Comparison of ENCODE assay signal across 9 mouse cellular contexts in genomic region chr7:45090251-45090977, GRCm38 (mm10). TPM values are rescaled to one million over a fixed set of nuclear protein-coding genes. Genes with fewer than 3 reads are reported as not detected.
DNase-seq lines count a peak whose midpoint lies in the region; ATAC-seq lines count a peak whose summit lies in the region.
"Had no signal": no experiment of that assay in that cellular context is flagged by ENCODE, and none has a peak within 500 bp of the region (broad histone marks: within the 10 kb centered on the region; RNA-seq: fewer than 3 reads in every experiment).

No protein-coding gene starts in this region.

- no peak for ATAC-seq in heart, embryonic 12.5 days (ENCODE audit: insufficient number of reproducible peaks, low FRiP score)
- ATAC-seq in limb, embryonic 12.5 days (ENCODE audit: insufficient number of reproducible peaks, insufficient read depth, low FRiP score, low TSS enrichment, low read depth): no peak

- WGBS in heart, embryonic 12.5 days: 78% methylated on average over 13 of the region's 13 CpGs
- 81% methylated on average over 13 of the region's 13 CpGs for WGBS in limb, embryonic 12.5 days

- peak overlapping the region; percentile 83 for H3K4me2 ChIP-seq in heart, embryonic 12.5 days
- peak overlapping the region; percentile 85 for H3K4me2 ChIP-seq in limb, embryonic 12.5 days

- H3K4me3 ChIP-seq in heart, embryonic 12.5 days: peak overlapping the region; percentile 57
- peak overlapping the region; percentile 67 for H3K4me3 ChIP-seq in limb, embryonic 12.5 days (replicated peaks)

- H3K36me3 ChIP-seq in heart, embryonic 12.5 days: peaks cover 38% of the 10 kb centered on the region
- H3K36me3 ChIP-seq in limb, embryonic 12.5 days: peaks cover 35% of the 10 kb centered on the region

- no peak overlapping the region for H3K27ac ChIP-seq in heart, embryonic 12.5 days (ENCODE audit: poor library complexity, severe bottlenecking)
- H3K27ac ChIP-seq in limb, embryonic 12.5 days: no peak overlapping the region; the same call in 1 of the 2 replicates

- H3K27me3 ChIP-seq in heart, embryonic 12.5 days (replicated peaks): no peaks in the 10 kb centered on the region
- H3K27me3 ChIP-seq in limb, embryonic 12.5 days: no peaks in the 10 kb centered on the region

- H3K9me3 ChIP-seq in heart, embryonic 12.5 days (replicated peaks): no peaks in the 10 kb centered on the region
- no peaks in the 10 kb centered on the region for H3K9me3 ChIP-seq in limb, embryonic 12.5 days

- no peak for DNase-seq in heart, postnatal 36 days
- peak; percentile 18 to 43 for DNase-seq in thymus, postnatal 36 days
- DNase-seq in thymus, postnatal 10 days (ENCODE audit: low spot score in 2 of 2): no peak
- DNase-seq in urinary bladder, postnatal 4 days (ENCODE audit: low spot score in 2 of 2): no peak
- no peak for DNase-seq in frontal cortex, postnatal 14 days (ENCODE audit: low spot score in 2 of 2)
- DNase-seq in adrenal gland, adult 2 months: no peak
- DNase-seq: right cerebral cortex, adult 18-20 months had no signal

- peaks cover 24% of the 10 kb centered on the region for H3K4me1 ChIP-seq in heart, embryonic 12.5 days (replicated peaks)
- peaks cover 35% of the 10 kb centered on the region for H3K4me1 ChIP-seq in limb, embryonic 12.5 days (replicated peaks)

- peak overlapping the region; percentile 78; the same call in 1 of the 2 replicates for H3K9ac ChIP-seq in heart, embryonic 12.5 days
- H3K9ac ChIP-seq in limb, embryonic 12.5 days (replicated peaks): peak overlapping the region; percentile 82; the same call in 1 of the 2 replicates

- intact Hi-C loops in heart, postnatal 36 days (cut with DNase I): no loop called here

RNA-seq across cellular contexts. Expression of gene Rcn3, which starts 1.6 kb away (rescaled TPM):
- polyA plus RNA-seq in heart, embryonic 12.5 days (2016; fragmentation: Nextera tagmentation; extraction: Ambion mirVana): 290 and 291 TPM in 2 replicates
- total RNA-seq in heart, postnatal 36 days (2021): 10 to 100 TPM; 26.4 to 28.1 TPM
- 261 and 271 TPM in 2 replicates for polyA plus RNA-seq in limb, embryonic 12.5 days (2016; fragmentation: Nextera tagmentation; extraction: Ambion mirVana)
- 10 to 100 TPM; 26.5 to 50.3 TPM for total RNA-seq in adrenal gland, adult 2 months (2021)
- polyA plus RNA-seq in adrenal gland, adult 2 months (2012; rRNA removed): 93.3 and 104 TPM in 2 replicates

RNA-seq across cellular contexts. Expression of gene Fcgrt, which starts 13.2 kb away (rescaled TPM):
- 28.1 and 28.3 TPM in 2 replicates for polyA plus RNA-seq in heart, embryonic 12.5 days (2016; fragmentation: Nextera tagmentation; extraction: Ambion mirVana)
- total RNA-seq in heart, postnatal 36 days (2021): 10 to 100 TPM; 77.1 to 84.5 TPM
- polyA plus RNA-seq in limb, embryonic 12.5 days (2016; fragmentation: Nextera tagmentation; extraction: Ambion mirVana): 12.3 and 13.4 TPM in 2 replicates
- 100 to 1,000 TPM in 1 of 2 experiments, 10 to 100 TPM in 1; 84.8 to 154 TPM for total RNA-seq in adrenal gland, adult 2 months (2021)
- 186 and 187 TPM in 2 replicates for polyA plus RNA-seq in adrenal gland, adult 2 months (2012; rRNA removed)

RNA-seq across cellular contexts. Expression of gene Prrg2, which starts 27.9 kb away (rescaled TPM):
- 13.6 and 14.0 TPM in 2 replicates for polyA plus RNA-seq in heart, embryonic 12.5 days (2016; fragmentation: Nextera tagmentation; extraction: Ambion mirVana)
- total RNA-seq in heart, postnatal 36 days (2021): 1 to 10 TPM; 7.7 to 7.9 TPM
- polyA plus RNA-seq in limb, embryonic 12.5 days (2016; fragmentation: Nextera tagmentation; extraction: Ambion mirVana): 21.2 and 21.7 TPM in 2 replicates
- 10 to 100 TPM; 20.9 to 21.9 TPM for total RNA-seq in adrenal gland, adult 2 months (2021)
- 70.3 and 85.2 TPM in 2 replicates for polyA plus RNA-seq in adrenal gland, adult 2 months (2012; rRNA removed)

RNA-seq across cellular contexts. Expression of gene Nosip, which starts 28.2 kb away (rescaled TPM):
- 43.3 and 45.7 TPM in 2 replicates for polyA plus RNA-seq in heart, embryonic 12.5 days (2016; fragmentation: Nextera tagmentation; extraction: Ambion mirVana)
- total RNA-seq in heart, postnatal 36 days (2021): 10 to 100 TPM; 30.3 to 32.1 TPM
- polyA plus RNA-seq in limb, embryonic 12.5 days (2016; fragmentation: Nextera tagmentation; extraction: Ambion mirVana): 60.6 and 69.7 TPM in 2 replicates
- total RNA-seq in adrenal gland, adult 2 months (2021): 10 to 100 TPM; 40.2 to 58.1 TPM
- 89.9 and 97.9 TPM in 2 replicates for polyA plus RNA-seq in adrenal gland, adult 2 months (2012; rRNA removed)

RNA-seq across cellular contexts. Expression of gene Rps11, which starts 33.8 kb away (rescaled TPM):
- 1,003 and 1,022 TPM in 2 replicates for polyA plus RNA-seq in heart, embryonic 12.5 days (2016; fragmentation: Nextera tagmentation; extraction: Ambion mirVana)
- 100 to 1,000 TPM; 567 to 587 TPM for total RNA-seq in heart, postnatal 36 days (2021)
- 1,572 and 1,576 TPM in 2 replicates for polyA plus RNA-seq in limb, embryonic 12.5 days (2016; fragmentation: Nextera tagmentation; extraction: Ambion mirVana)
- total RNA-seq in adrenal gland, adult 2 months (2021): 1,000 to 10,000 TPM; 1,290 to 1,478 TPM
- polyA plus RNA-seq in adrenal gland, adult 2 months (2012; rRNA removed): 60.0 and 80.0 TPM in 2 replicates

Comparison
In these comparisons a context has a peak if more than half of its experiments do, and no peak if none do; other contexts are left out.
1. DNase-seq: peak in thymus, postnatal 36 days (2 of 2); none in heart, postnatal 36 days (0 of 2), thymus, postnatal 10 days (0 of 2), urinary bladder, postnatal 4 days (0 of 2), frontal cortex, postnatal 14 days (0 of 2) and adrenal gland, adult 2 months (single experiment).